Mouse (Mus musculus) forebrain, embryonic 16.5 days (tissue): ENCODE results near the gene Btbd2. TPM values are rescaled to one million over a fixed set of nuclear protein-coding genes. Genes with fewer than 3 reads are reported as not detected.
"Not testable (repeated sequence)": the region's sequence is repeated elsewhere in the genome, so short reads cannot be mapped to it uniquely, and the experiment has no call there.

Experiments used
- ATAC-seq: fragments of 200-750 bp; cut with Nextera tagmentation; 2 replicates; pipeline ENCODE4 v1.8.0; 2017; ENCODE audit warnings: mild to moderate bottlenecking, moderate library complexity
- H3K27ac ChIP-seq: fragments of 300-500 bp; sonication (generic); 2 replicates; pipeline ENCODE4 v1.5.1; 2014; ENCODE audit warnings: low read length, control low read depth
- H3K27me3 ChIP-seq: fragments of 300-500 bp; sonication (generic); replicated peaks from 2 replicates; pipeline ENCODE4 v1.6.1; 2014; ENCODE audit warnings: low read length; ENCODE audit not compliant: control insufficient read depth, insufficient read depth
- H3K36me3 ChIP-seq: fragments of 300-500 bp; sonication (generic); 2 replicates; pipeline ENCODE4 v1.6.1; 2014; ENCODE audit not compliant: control insufficient read depth, insufficient read depth
- H3K4me1 ChIP-seq: fragments of 300-500 bp; sonication (generic); replicated peaks from 2 replicates; pipeline ENCODE4 v1.6.1; 2014; ENCODE audit warnings: low read length; ENCODE audit not compliant: control insufficient read depth, insufficient read depth
- H3K4me2 ChIP-seq: fragments of 300-500 bp; sonication (generic); 2 replicates; pipeline ENCODE4 v1.6.1; 2014; ENCODE audit warnings: mild to moderate bottlenecking, low read length, control low read depth
- H3K4me3 ChIP-seq: fragments of 300-500 bp; sonication (generic); replicated peaks from 2 replicates; pipeline ENCODE4 v1.5.1; 2014; ENCODE audit warnings: mild to moderate bottlenecking, low read length, control low read depth
- H3K9ac ChIP-seq: fragments of 300-500 bp; sonication (generic); replicated peaks from 2 replicates; pipeline ENCODE4 v1.6.1; 2014; ENCODE audit warnings: low read depth, low read length, control low read depth
- H3K9me3 ChIP-seq: fragments of 300-500 bp; sonication (generic); 2 replicates; pipeline ENCODE4 v1.6.1; 2016; ENCODE audit warnings: low read length; ENCODE audit not compliant: control insufficient read depth
- WGBS: fragments of 180-500 bp; shearing (Covaris S2); extraction: QIAGEN DNeasy Blood & Tissue Kit; methylation state at CpG from one replicate; pipeline ENCODE4 v1.1.7; 2014; 5-methylcytosine and 5-hydroxymethylcytosine counted together
- polyA plus RNA-seq: library from polyadenylated mRNA; unstranded; fragments of >200 nt; fragmentation: Nextera tagmentation; extraction: Ambion mirVana; gene quantifications from 2 replicates; pipeline ENCODE4 v1.2.1, GENCODE M21; 2015

Btbd2 gene
- polyA plus RNA-seq, 1 experiment from 2014 or later: 75.2 TPM

GRCm38 (mm10) chr10:80608435-80608834 is 48.4 kb downstream of the Btbd2 start:
- no peak overlapping the region for H3K9ac ChIP-seq
- H3K36me3 ChIP-seq: peaks cover 16% of the 10 kb centered on the region; the same call in 1 of the 2 replicates
- no peaks in the 10 kb centered on the region for H3K27me3 ChIP-seq
- ATAC-seq: no peak
- peaks cover 8% of the 10 kb centered on the region for H3K4me1 ChIP-seq
- WGBS: 88% methylated on average over 3 of the region's 3 CpGs
- no peaks in the 10 kb centered on the region for H3K9me3 ChIP-seq
- H3K4me3 ChIP-seq: no peak overlapping the region
- no peak overlapping the region for H3K4me2 ChIP-seq
- H3K27ac ChIP-seq: no peak overlapping the region

- no peaks in the 10 kb centered on the region for H3K27me3 ChIP-seq
- no peak overlapping the region for H3K4me3 ChIP-seq
- no peak overlapping the region for H3K27ac ChIP-seq
- H3K4me1 ChIP-seq: peaks cover 15% of the 10 kb centered on the region
- H3K9me3 ChIP-seq: no peaks in the 10 kb centered on the region
- WGBS: 95% methylated on average over 34 of the region's 34 CpGs
- peaks cover 13% of the 10 kb centered on the region; the same call in 1 of the 2 replicates for H3K36me3 ChIP-seq
- ATAC-seq: no peak
- no peak overlapping the region for H3K9ac ChIP-seq
- no peak overlapping the region for H3K4me2 ChIP-seq
Measured at GRCm38 (mm10) chr10:80606737-80607350, 50.0 kb downstream of the Btbd2 start.

GRCm38 (mm10) chr10:80606306-80606705 is 50.6 kb downstream of the Btbd2 start:
- Histone ChIP-seq H3K4me1 (peaks cover 15% of the 10 kb centered on the region), H3K4me2 (no peak overlapping the region), H3K27me3 (no peaks in the 10 kb centered on the region), H3K27ac (no peak overlapping the region), H3K9ac (no peak overlapping the region), H3K4me3 (no peak overlapping the region), H3K36me3 (peaks cover 13% of the 10 kb centered on the region; the same call in 1 of the 2 replicates), H3K9me3 (no peaks in the 10 kb centered on the region)
- 92% methylated on average over 23 of the region's 23 CpGs for WGBS
- no peak for ATAC-seq

GRCm38 (mm10) chr10:80605721-80606120 is 51.1 kb downstream of the Btbd2 start, which contains the start of gene Gm49322:
Gene Gm49322 (plus strand): TSS chr10:80606021.
- peaks cover 13% of the 10 kb centered on the region; the same call in 1 of the 2 replicates for H3K36me3 ChIP-seq
- not testable (repeated sequence) for H3K27me3 ChIP-seq, ATAC-seq, H3K9me3 ChIP-seq, H3K4me2 ChIP-seq, H3K4me3 ChIP-seq, H3K27ac ChIP-seq, H3K9ac ChIP-seq
- peaks cover 15% of the 10 kb centered on the region for H3K4me1 ChIP-seq
- WGBS: 93% methylated on average over 3 of the region's 4 CpGs

- H3K4me3 ChIP-seq: no peak overlapping the region
Measured at GRCm38 (mm10) chr10:80604988-80605387, 51.9 kb downstream of the Btbd2 start.

GRCm38 (mm10) chr10:80604001-80604509 is 52.8 kb downstream of the Btbd2 start:
- H3K27me3 ChIP-seq: no peaks in the 10 kb centered on the region
- 92% methylated on average over 7 of the region's 7 CpGs for WGBS
- ATAC-seq: no peak
- H3K4me1 ChIP-seq: peaks cover 15% of the 10 kb centered on the region
- H3K9me3 ChIP-seq: no peaks in the 10 kb centered on the region
- H3K9ac ChIP-seq: no peak overlapping the region
- H3K27ac ChIP-seq: no peak overlapping the region
- H3K4me2 ChIP-seq: peak overlapping the region; percentile 99
- peaks cover 13% of the 10 kb centered on the region; the same call in 1 of the 2 replicates for H3K36me3 ChIP-seq
- no peak overlapping the region for H3K4me3 ChIP-seq

More at GRCm38 (mm10) chr10:80604988-80605387, 51.9 kb downstream of the Btbd2 start:
- Histone ChIP-seq H3K27ac (no peak overlapping the region), H3K9ac (no peak overlapping the region), H3K4me2 (no peak overlapping the region), H3K9me3 (no peaks in the 10 kb centered on the region), H3K4me1 (peaks cover 15% of the 10 kb centered on the region), H3K27me3 (no peaks in the 10 kb centered on the region), H3K36me3 (peaks cover 13% of the 10 kb centered on the region; the same call in 1 of the 2 replicates)
- WGBS: 91% methylated on average over 2 of the region's 2 CpGs
- no peak for ATAC-seq

GRCm38 (mm10) chr10:80603364-80603763 is 53.5 kb downstream of the Btbd2 start:
- ATAC-seq: no peak
- Histone ChIP-seq H3K27me3 (no peaks in the 10 kb centered on the region), H3K9me3 (no peaks in the 10 kb centered on the region), H3K4me2 (peak overlapping the region; percentile 99), H3K4me3 (peak overlapping the region; percentile 89), H3K27ac (peak overlapping the region; percentile 90), H3K4me1 (peaks cover 15% of the 10 kb centered on the region), H3K36me3 (peaks cover 11% of the 10 kb centered on the region; the same call in 1 of the 2 replicates), H3K9ac (peak overlapping the region; percentile 75)
- whole genome bisulfite sequencing: 29% methylated on average over 7 of the region's 7 CpGs

- WGBS: under 1% methylated on average over 54 of the region's 54 CpGs
- H3K4me3 ChIP-seq: peak within 1 kb of the TSS; percentile 89
- no peaks in the 10 kb centered on the region for H3K9me3 ChIP-seq
- peak within 1 kb of the TSS; percentile 99 for H3K4me2 ChIP-seq
- ATAC-seq: peak; percentile 98
- peaks cover 9% of the 10 kb centered on the region; the same call in 1 of the 2 replicates for H3K36me3 ChIP-seq
- H3K4me1 ChIP-seq: peaks cover 15% of the 10 kb centered on the region
- H3K27me3 ChIP-seq: no peaks in the 10 kb centered on the region
- peak within 1 kb of the TSS; percentile 90 for H3K27ac ChIP-seq
- H3K9ac ChIP-seq: peak within 1 kb of the TSS; percentile 75
Measured at GRCm38 (mm10) chr10:80602698-80603325, 54.1 kb downstream of the Btbd2 start, which contains the start of the genes Scamp4 and Adat3. Gene Scamp4 (plus strand): TSS chr10:80602872. Gene Adat3 (plus strand): TSS chr10:80602880.

- 26% methylated on average over 4 of the region's 4 CpGs for WGBS
- no peaks in the 10 kb centered on the region for H3K4me1 ChIP-seq
- no peak overlapping the region for H3K9ac ChIP-seq
- H3K36me3 ChIP-seq: no peaks in the 10 kb centered on the region
- H3K4me2 ChIP-seq: no peak overlapping the region
- H3K27ac ChIP-seq: no peak overlapping the region
- no peak for ATAC-seq
- no peaks in the 10 kb centered on the region; the same call in 1 of the 2 replicates for H3K27me3 ChIP-seq
- H3K9me3 ChIP-seq: no peaks in the 10 kb centered on the region
- H3K4me3 ChIP-seq: no peak overlapping the region
Measured at GRCm38 (mm10) chr10:80596318-80596717, 60.6 kb downstream of the Btbd2 start.
